Mouse (Mus musculus): ENCODE results near the gene Ddi2. TPM values are rescaled to one million over a fixed set of nuclear protein-coding genes. Genes with fewer than 3 reads are reported as not detected.
A peak's percentile ranks its signal among the peaks of the same experiment; 100 is the strongest.

Ddi2 gene
- total RNA-seq, 2 experiments from 2014 or later, result 27.7 to 28.1 TPM

- intact Hi-C loops (cut with DNase I), result no loop called here
Measured at GRCm38 (mm10) chr4:141713598-141714142, 9.5 kb downstream of the Ddi2 start.

GRCm38 (mm10) chr4:141711250-141711649, 12.0 kb downstream of the Ddi2 start:
- intact Hi-C loops (cut with DNase I), result no loop called here
- DNase-seq (ENCODE audit: extremely low spot score in 1 of 2, low spot score in 2 of 2), result no peak

More at GRCm38 (mm10) chr4:141713598-141714142, 9.5 kb downstream of the Ddi2 start:
- DNase-seq (ENCODE audit: extremely low spot score in 1 of 2, low spot score in 2 of 2), result no peak

- intact Hi-C loops (cut with DNase I), result no loop called here
- no peak for DNase-seq (ENCODE audit: extremely low spot score in 1 of 2, low spot score in 2 of 2)
Measured at GRCm38 (mm10) chr4:141708971-141709370, 14.2 kb downstream of the Ddi2 start.

- intact Hi-C loops (cut with DNase I), result no loop called here
- no peak for DNase-seq (ENCODE audit: extremely low spot score in 1 of 2, low spot score in 2 of 2)
Measured at GRCm38 (mm10) chr4:141708005-141708404, 15.2 kb downstream of the Ddi2 start.

- intact Hi-C loops (cut with DNase I), result no loop called here
- peak; percentile 62 to 67 for DNase-seq (ENCODE audit: extremely low spot score in 1 of 2, low spot score in 2 of 2)
Measured at GRCm38 (mm10) chr4:141705331-141705730, 17.9 kb downstream of the Ddi2 start.

- intact Hi-C loops (cut with DNase I), result no loop called here
- DNase-seq (ENCODE audit: extremely low spot score in 1 of 2, low spot score in 2 of 2), result no peak
Measured at GRCm38 (mm10) chr4:141704625-141705024, 18.6 kb downstream of the Ddi2 start.

GRCm38 (mm10) chr4:141694719-141695118, 28.5 kb downstream of the Ddi2 start:
- no peak for DNase-seq (ENCODE audit: extremely low spot score in 1 of 2, low spot score in 2 of 2)
- intact Hi-C loops (cut with DNase I), result loop anchor here (5.0 kb wide), 1 partner anchor 83 kb away; no protein-coding TSS in a partner anchor

GRCm38 (mm10) chr4:141688505-141688904, 34.7 kb downstream of the Ddi2 start:
- intact Hi-C loops (cut with DNase I), result no loop called here
- DNase-seq (ENCODE audit: extremely low spot score in 1 of 2, low spot score in 2 of 2), result no peak

GRCm38 (mm10) chr4:141686525-141686924, 36.7 kb downstream of the Ddi2 start:
- intact Hi-C loops (cut with DNase I), result no loop called here
- no peak for DNase-seq (ENCODE audit: extremely low spot score in 1 of 2, low spot score in 2 of 2)

- no peak for DNase-seq (ENCODE audit: extremely low spot score in 1 of 2, low spot score in 2 of 2)
- intact Hi-C loops (cut with DNase I), result no loop called here
Measured at GRCm38 (mm10) chr4:141686093-141686492, 37.1 kb downstream of the Ddi2 start.

- DNase-seq (ENCODE audit: extremely low spot score in 1 of 2, low spot score in 2 of 2), result no peak
- intact Hi-C loops (cut with DNase I), result no loop called here
Measured at GRCm38 (mm10) chr4:141685499-141685898, 37.7 kb downstream of the Ddi2 start, which contains the start of gene Rsc1a1. TSS of gene Rsc1a1 (minus strand) at chr4:141685599.

- DNase-seq (ENCODE audit: extremely low spot score in 1 of 2, low spot score in 2 of 2), result peak in 1 of 2 experiments; percentile 46
- intact Hi-C loops (cut with DNase I), result no loop called here
Measured at GRCm38 (mm10) chr4:141682706-141683230, 40.5 kb downstream of the Ddi2 start.

- intact Hi-C loops (cut with DNase I), result no loop called here
Measured at GRCm38 (mm10) chr4:141681767-141682166, 41.5 kb downstream of the Ddi2 start.

GRCm38 (mm10) chr4:141680892-141681291, 42.3 kb downstream of the Ddi2 start:
- no peak for DNase-seq (ENCODE audit: extremely low spot score in 1 of 2, low spot score in 2 of 2)
- intact Hi-C loops (cut with DNase I), result no loop called here

More at GRCm38 (mm10) chr4:141681767-141682166, 41.5 kb downstream of the Ddi2 start:
- no peak for DNase-seq (ENCODE audit: extremely low spot score in 1 of 2, low spot score in 2 of 2)

GRCm38 (mm10) chr4:141679016-141679415, 44.2 kb downstream of the Ddi2 start:
- no peak for DNase-seq (ENCODE audit: extremely low spot score in 1 of 2, low spot score in 2 of 2)
- intact Hi-C loops (cut with DNase I), result no loop called here

- intact Hi-C loops (cut with DNase I), result no loop called here
- DNase-seq (ENCODE audit: extremely low spot score in 1 of 2, low spot score in 2 of 2), result no peak
Measured at GRCm38 (mm10) chr4:141676462-141676979, 46.7 kb downstream of the Ddi2 start.

GRCm38 (mm10) chr4:141672325-141672724, 50.9 kb downstream of the Ddi2 start:
- intact Hi-C loops (cut with DNase I), result loop anchor here (5.0 kb wide), 1 partner anchor 55 kb away; the partner anchor contains the start of gene Tmem82
- DNase-seq (ENCODE audit: extremely low spot score in 1 of 2, low spot score in 2 of 2), result peak in 1 of 2 experiments; percentile 40

GRCm38 (mm10) chr4:141671389-141671788, 51.8 kb downstream of the Ddi2 start:
- intact Hi-C loops (cut with DNase I), result loop anchor here (5.0 kb wide), 1 partner anchor 54 kb away; the partner anchor contains the start of gene Tmem82
- no peak for DNase-seq (ENCODE audit: extremely low spot score in 1 of 2, low spot score in 2 of 2)

GRCm38 (mm10) chr4:141669898-141670712, 53.1 kb downstream of the Ddi2 start:
- no peak for DNase-seq (ENCODE audit: extremely low spot score in 1 of 2, low spot score in 2 of 2)
- intact Hi-C loops (cut with DNase I), result loop anchor here (5.0 kb wide), 1 partner anchor 53 kb away; the partner anchor contains the start of gene Tmem82
